8 mouse cellular contexts compared by ENCODE assay signal in the genomic region with DNA sequence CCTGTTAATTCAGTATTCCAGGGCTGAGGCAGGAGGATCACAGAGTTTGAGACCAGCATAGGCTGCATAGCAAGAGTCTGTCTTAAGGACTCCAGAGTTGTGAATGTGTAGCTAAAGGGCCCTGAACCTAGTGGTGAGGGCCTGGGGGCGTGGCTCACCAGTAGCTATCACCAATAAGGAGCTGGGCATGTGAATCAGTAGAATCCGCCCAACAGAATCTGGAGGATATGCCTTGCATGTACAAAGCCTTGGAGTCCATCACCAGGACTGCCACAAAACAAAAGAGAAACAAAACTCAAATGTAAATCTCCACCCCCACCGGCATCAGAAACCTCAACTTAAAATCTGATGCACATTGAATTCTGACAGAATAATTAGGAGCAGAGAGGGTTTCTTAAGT. TPM values are rescaled to one million over a fixed set of nuclear protein-coding genes. Genes with fewer than 3 reads are reported as not detected.
DNase-seq lines count a peak whose midpoint lies in the region; ATAC-seq and TF ChIP-seq lines count a peak whose summit lies in the region.

No protein-coding gene starts in this region.

- no peaks in the 10 kb centered on the region for H3K9me3 ChIP-seq in limb, embryonic 13.5 days
- H3K9me3 ChIP-seq in stomach, postnatal 0 days (ENCODE audit: control insufficient read depth, low read length), result no peaks in the 10 kb centered on the region

- H3K36me3 ChIP-seq in limb, embryonic 13.5 days, result peaks cover 32% of the 10 kb centered on the region
- H3K36me3 ChIP-seq in stomach, postnatal 0 days (ENCODE audit: control insufficient read depth, insufficient read depth, low read length), result peaks cover 7% of the 10 kb centered on the region; the same call in 1 of the 2 replicates

- H3K4me2 ChIP-seq in limb, embryonic 13.5 days (replicated peaks), result peak overlapping the region; percentile 87
- peak overlapping the region; percentile 63 for H3K4me2 ChIP-seq in stomach, postnatal 0 days (replicated peaks; ENCODE audit: low read depth)

- no peak for TF ChIP-seq CTCF in stomach, postnatal 0 days (IDR thresholded peaks at IDR 0.05; ENCODE audit: low read depth)

- no peak for TF ChIP-seq EP300 in stomach, postnatal 0 days (optimal IDR thresholded peaks at IDR 0.05)

- peak overlapping the region; percentile 72; the same call in 1 of the 2 replicates for H3K27ac ChIP-seq in limb, embryonic 13.5 days
- peak overlapping the region; percentile 71 for H3K27ac ChIP-seq in stomach, postnatal 0 days (replicated peaks)

- H3K9ac ChIP-seq in limb, embryonic 13.5 days, result peak overlapping the region; percentile 96
- peak overlapping the region; percentile 43; the same call in 1 of the 2 replicates for H3K9ac ChIP-seq in stomach, postnatal 0 days (ENCODE audit: low read length)

- WGBS in limb, embryonic 13.5 days, result 66% methylated on average over 3 of the region's 3 CpGs
- 68% methylated on average over 3 of the region's 3 CpGs for WGBS in stomach, postnatal 0 days

- peak; percentile 25 to 71 for DNase-seq in adrenal gland, adult (ENCODE audit: inconsistent age in 2 of 2, low spot score in 1 of 2)
- DNase-seq in adrenal gland, postnatal 25 days, result no peak
- DNase-seq in testis, postnatal 10 days (ENCODE audit: low spot score), result peak; percentile 39
- no peak for DNase-seq in testis, postnatal 14 days (ENCODE audit: low spot score)
- no peak for DNase-seq in stomach, postnatal 0 days (ENCODE audit: low spot score)
- no peak for DNase-seq in thymus, postnatal 0 days (ENCODE audit: low spot score)
- DNase-seq in lung, postnatal 4 days, result no peak

- H3K4me3 ChIP-seq in limb, embryonic 13.5 days, result peak overlapping the region; percentile 87
- no peak overlapping the region for H3K4me3 ChIP-seq in stomach, postnatal 0 days (ENCODE audit: low read depth, low read length)

- ATAC-seq in limb, embryonic 13.5 days (ENCODE audit: low FRiP score, low read depth), result no peak
- no peak for ATAC-seq in stomach, postnatal 0 days (ENCODE audit: low FRiP score, low TSS enrichment)

- H3K27me3 ChIP-seq in limb, embryonic 13.5 days, result no peaks in the 10 kb centered on the region
- H3K27me3 ChIP-seq in stomach, postnatal 0 days (ENCODE audit: control insufficient read depth, insufficient read depth, low read length), result no peaks in the 10 kb centered on the region

- peaks cover 40% of the 10 kb centered on the region for H3K4me1 ChIP-seq in limb, embryonic 13.5 days
- 0 out of 2 replicates have a peak, but pooled peaks cover 4% of the 10 kb centered on the region for H3K4me1 ChIP-seq in stomach, postnatal 0 days (replicated peaks; ENCODE audit: control insufficient read depth, insufficient read depth)

RNA-seq across cellular contexts. Expression of a gene that starts 7.6 kb away (rescaled TPM):
- 42.9 and 50.5 TPM in 2 replicates for total RNA-seq in adrenal gland, postnatal 25 days (2021)
- polyA plus RNA-seq in limb, embryonic 13.5 days (2015; fragmentation: Nextera tagmentation; extraction: Ambion mirVana), result 79.8 and 83.2 TPM in 2 replicates
- polyA plus RNA-seq in stomach, postnatal 0 days (2015; fragmentation: Nextera tagmentation; extraction: Ambion mirVana), result 14.4 and 17.4 TPM in 2 replicates
- polyA plus RNA-seq in thymus, postnatal 0 days (2015; fragmentation: Nextera tagmentation; extraction: Ambion mirVana), result 76.8 and 79.0 TPM in 2 replicates

RNA-seq across cellular contexts. Expression of a gene that starts 21.3 kb away (rescaled TPM):
- total RNA-seq in adrenal gland, postnatal 25 days (2021), result 10.1 and 11.3 TPM in 2 replicates
- 4.1 and 4.5 TPM in 2 replicates for polyA plus RNA-seq in limb, embryonic 13.5 days (2015; fragmentation: Nextera tagmentation; extraction: Ambion mirVana)
- 2.3 and 2.5 TPM in 2 replicates for polyA plus RNA-seq in stomach, postnatal 0 days (2015; fragmentation: Nextera tagmentation; extraction: Ambion mirVana)
- 2.8 and 2.9 TPM in 2 replicates for polyA plus RNA-seq in thymus, postnatal 0 days (2015; fragmentation: Nextera tagmentation; extraction: Ambion mirVana)

RNA-seq across cellular contexts. Expression of a gene that starts 33.0 kb away (rescaled TPM):
- total RNA-seq in adrenal gland, postnatal 25 days (2021), result 1.4 and 4.5 TPM in 2 replicates
- polyA plus RNA-seq in limb, embryonic 13.5 days (2015; fragmentation: Nextera tagmentation; extraction: Ambion mirVana), result 3.0 and 3.2 TPM in 2 replicates
- polyA plus RNA-seq in stomach, postnatal 0 days (2015; fragmentation: Nextera tagmentation; extraction: Ambion mirVana), result 17.9 and 21.7 TPM in 2 replicates
- 2.0 and 2.6 TPM in 2 replicates for polyA plus RNA-seq in thymus, postnatal 0 days (2015; fragmentation: Nextera tagmentation; extraction: Ambion mirVana)

Comparison
In these comparisons a context has a peak if more than half of its experiments do, and no peak if none do; other contexts are left out.
1. DNase-seq: peak in adrenal gland, adult (2 of 2) and testis, postnatal 10 days (single experiment); none in adrenal gland, postnatal 25 days (single experiment), testis, postnatal 14 days (single experiment), stomach, postnatal 0 days (single experiment), thymus, postnatal 0 days (single experiment) and lung, postnatal 4 days (0 of 2).